In the genomic region with DNA sequence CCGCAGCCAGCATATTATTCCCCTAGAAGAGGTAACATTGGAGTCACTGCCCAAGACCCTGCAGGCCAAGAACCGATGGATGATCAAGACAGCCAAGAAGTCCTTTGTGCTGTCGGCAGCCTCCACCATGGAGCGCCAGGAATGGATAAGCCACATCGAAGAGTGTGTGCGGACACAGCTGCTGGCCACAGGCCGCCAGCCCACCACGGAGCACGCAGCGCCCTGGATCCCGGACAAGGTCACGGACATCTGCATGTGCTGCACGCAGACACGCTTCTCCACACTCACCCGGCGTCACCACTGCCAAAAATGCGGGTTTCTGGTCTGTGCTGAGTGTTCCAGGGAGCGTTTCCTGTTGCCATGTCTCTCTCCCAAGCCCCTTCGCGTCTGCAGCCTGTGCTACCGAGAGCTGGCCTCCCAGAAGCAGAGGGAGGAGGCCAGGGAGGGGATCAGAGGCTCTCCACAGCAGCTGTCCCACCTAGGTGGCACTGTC, we compare ENCODE assay signal across 20 mouse cellular contexts.
"Had no signal": no experiment of that assay in that cellular context is flagged by ENCODE, and none has a peak within 500 bp of the region (broad histone marks: within the 10 kb centered on the region; RNA-seq: fewer than 3 reads in every experiment).

No protein-coding gene starts in this region.

- H3K9me3 ChIP-seq: limb, embryonic 10.5 days; limb, embryonic 13.5 days; liver, embryonic 12.5 days; liver, embryonic 15.5 days; lung, embryonic 15.5 days; midbrain, embryonic 13.5 days had no signal

- H3K27ac ChIP-seq: kidney, postnatal 0 days; layer of hippocampus, adult 2 months; limb, embryonic 10.5 days; limb, embryonic 13.5 days; liver, embryonic 12.5 days; liver, embryonic 15.5 days; lung, embryonic 15.5 days; macrophage; midbrain, embryonic 10.5 days; midbrain, embryonic 13.5 days; stomach, postnatal 0 days had no signal

- H3K36me3 ChIP-seq: limb, embryonic 10.5 days; limb, embryonic 13.5 days; liver, embryonic 12.5 days; liver, embryonic 15.5 days; lung, embryonic 15.5 days; midbrain, embryonic 10.5 days; midbrain, embryonic 13.5 days had no signal

- H3K4me3 ChIP-seq: layer of hippocampus, adult 2 months; limb, embryonic 10.5 days; limb, embryonic 13.5 days; liver, embryonic 12.5 days; liver, embryonic 15.5 days; lung, embryonic 15.5 days; midbrain, embryonic 10.5 days; midbrain, embryonic 13.5 days had no signal

- H3K4me1 ChIP-seq: lung, embryonic 15.5 days had no signal

- ATAC-seq: liver, embryonic 12.5 days; midbrain, embryonic 13.5 days; midbrain, embryonic 16.5 days had no signal

- H3K27me3 ChIP-seq: limb, embryonic 13.5 days; liver, embryonic 12.5 days; liver, embryonic 15.5 days; lung, embryonic 15.5 days; midbrain, embryonic 13.5 days had no signal

- DNase-seq: kidney, adult 2 months; layer of hippocampus, adult 9-11 months; liver; lung, adult 18-20 months; lung, postnatal 14 days; right cerebral cortex, postnatal 4 days; thymus, adult 2 months; thymus, postnatal 25 days had no signal

- H3K9ac ChIP-seq: limb, embryonic 13.5 days; liver, embryonic 12.5 days; liver, embryonic 15.5 days; lung, embryonic 15.5 days; midbrain, embryonic 13.5 days had no signal
